Mouse (Mus musculus) monocyte, adult 2 months (primary cell): ENCODE results near the gene Gm11554.
"Not testable (repeated sequence)": the region's sequence is repeated elsewhere in the genome, so short reads cannot be mapped to it uniquely, and the experiment has no call there.

ENCODE experiments used
- DNase-seq, 2 experiments: peaks; one replicate each; pipeline ENCODE4 v3.0.0; 2022; ENCODE audit warnings: low spot score in 2 of 2, low read depth in 1 of 2

Gm11554 gene

GRCm38 (mm10) chr11:99804346-99804745 lies at the start of gene Gm11554:
TSS of gene Gm11554 (minus strand) at chr11:99804446.
- DNase-seq: not testable (repeated sequence)

GRCm38 (mm10) chr11:99851508-99851907 lies 47.3 kb upstream of the Gm11554 start, which contains the start of gene Krtap4-16:
TSS of gene Krtap4-16 (minus strand) at chr11:99851608.
- DNase-seq: no peak

- no peak for DNase-seq
Observed at GRCm38 (mm10) chr11:99846746-99847145, 42.5 kb upstream of the Gm11554 start.

- DNase-seq: no peak
Observed at GRCm38 (mm10) chr11:99842185-99842584, 37.9 kb upstream of the Gm11554 start.

- DNase-seq: no peak
Observed at GRCm38 (mm10) chr11:99837966-99838365, 33.7 kb upstream of the Gm11554 start, which contains the start of gene 2300003K06Rik. TSS of gene 2300003K06Rik (minus strand) at chr11:99838066.

GRCm38 (mm10) chr11:99815566-99815965 lies 11.3 kb upstream of the Gm11554 start, which contains the start of gene Gm11564:
TSS of gene Gm11564 (minus strand) at chr11:99815666.
- DNase-seq: not testable (repeated sequence)

- not testable (repeated sequence) for DNase-seq
Observed at GRCm38 (mm10) chr11:99809792-99810191, 5.5 kb upstream of the Gm11554 start, which contains the start of gene Krtap4-13. TSS of gene Krtap4-13 (minus strand) at chr11:99809892.

- not testable (repeated sequence) for DNase-seq
Observed at GRCm38 (mm10) chr11:99798832-99799231, 5.4 kb downstream of the Gm11554 start, which contains the start of gene Gm11569. TSS of gene Gm11569 (minus strand) at chr11:99798932.

- DNase-seq: no peak
Observed at GRCm38 (mm10) chr11:99793367-99793766, 10.9 kb downstream of the Gm11554 start, which contains the start of gene Gm11596. TSS of gene Gm11596 (minus strand) at chr11:99793467.

GRCm38 (mm10) chr11:99784900-99785299 lies 19.3 kb downstream of the Gm11554 start, which contains the start of gene Krtap4-9:
TSS of gene Krtap4-9 (plus strand) at chr11:99785200.
- not testable (repeated sequence) for DNase-seq

- no peak for DNase-seq
Observed at GRCm38 (mm10) chr11:99780604-99781003, 23.6 kb downstream of the Gm11554 start, which contains the start of gene Krtap4-8. TSS of gene Krtap4-8 (minus strand) at chr11:99780704.

GRCm38 (mm10) chr11:99778401-99778800 lies 25.8 kb downstream of the Gm11554 start:
- no peak for DNase-seq

- DNase-seq: not testable (repeated sequence)
Observed at GRCm38 (mm10) chr11:99772813-99773212, 31.4 kb downstream of the Gm11554 start, which contains the start of gene Gm11595. TSS of gene Gm11595 (minus strand) at chr11:99772913.

- DNase-seq: no peak
Observed at GRCm38 (mm10) chr11:99768410-99768809, 35.8 kb downstream of the Gm11554 start.

- no peak for DNase-seq
Observed at GRCm38 (mm10) chr11:99758877-99759276, 45.4 kb downstream of the Gm11554 start.
